Mouse (Mus musculus): ENCODE measurements around the gene Grm8.

The Grm8 gene

GRCm38 (mm10) chr6:28135001-28135401 is at the start of gene Grm8:
Grm8 (minus strand) TSS chr6:28135178.
- DNase-seq (ENCODE audit: low spot score) = no peak

GRCm38 (mm10) chr6:28169851-28170539 is 35.0 kb upstream of the Grm8 start:
- DNase-seq (ENCODE audit: low spot score) = no peak

GRCm38 (mm10) chr6:28160399-28160798 is 25.4 kb upstream of the Grm8 start:
- DNase-seq (ENCODE audit: low spot score) = no peak

- DNase-seq (ENCODE audit: low spot score) = no peak
Observed at GRCm38 (mm10) chr6:28146445-28146844, 11.5 kb upstream of the Grm8 start.

GRCm38 (mm10) chr6:28142332-28142731 is 7.4 kb upstream of the Grm8 start:
- DNase-seq (ENCODE audit: low spot score) = no peak

- peak; percentile 59 for DNase-seq (ENCODE audit: low spot score)
Observed at GRCm38 (mm10) chr6:28135411-28136233, 644 bp upstream of the Grm8 start.

GRCm38 (mm10) chr6:28134251-28134801 is 652 bp downstream of the Grm8 start:
- DNase-seq (ENCODE audit: low spot score) = no peak

- no peak for DNase-seq (ENCODE audit: low spot score)
Observed at GRCm38 (mm10) chr6:28133206-28134063, 1.5 kb downstream of the Grm8 start.

GRCm38 (mm10) chr6:28132056-28132455 is 2.9 kb downstream of the Grm8 start:
- no peak for DNase-seq (ENCODE audit: low spot score)

GRCm38 (mm10) chr6:28128871-28129270 is 6.1 kb downstream of the Grm8 start:
- no peak for DNase-seq (ENCODE audit: low spot score)

GRCm38 (mm10) chr6:28115519-28115918 is 19.5 kb downstream of the Grm8 start:
- DNase-seq (ENCODE audit: low spot score) = no peak

- DNase-seq (ENCODE audit: low spot score) = no peak
Observed at GRCm38 (mm10) chr6:28114916-28115315, 20.1 kb downstream of the Grm8 start.

- no peak for DNase-seq (ENCODE audit: low spot score)
Observed at GRCm38 (mm10) chr6:28111551-28111950, 23.4 kb downstream of the Grm8 start.

GRCm38 (mm10) chr6:28102608-28103316 is 32.2 kb downstream of the Grm8 start:
- DNase-seq (ENCODE audit: low spot score) = no peak

GRCm38 (mm10) chr6:28100001-28100400 is 35.0 kb downstream of the Grm8 start:
- no peak for DNase-seq (ENCODE audit: low spot score)

GRCm38 (mm10) chr6:28092511-28092910 is 42.5 kb downstream of the Grm8 start:
- DNase-seq (ENCODE audit: low spot score) = no peak

GRCm38 (mm10) chr6:28091836-28092235 is 43.1 kb downstream of the Grm8 start:
- no peak for DNase-seq (ENCODE audit: low spot score)

GRCm38 (mm10) chr6:28090981-28091380 is 44.0 kb downstream of the Grm8 start:
- no peak for DNase-seq (ENCODE audit: low spot score)

- no peak for DNase-seq (ENCODE audit: low spot score)
Observed at GRCm38 (mm10) chr6:28075534-28075933, 59.4 kb downstream of the Grm8 start.

- DNase-seq (ENCODE audit: low spot score) = no peak
Observed at GRCm38 (mm10) chr6:28074470-28074869, 60.5 kb downstream of the Grm8 start.

- no peak for DNase-seq (ENCODE audit: low spot score)
Observed at GRCm38 (mm10) chr6:28051966-28052365, 83.0 kb downstream of the Grm8 start.
